Mouse (Mus musculus): ENCODE measurements around the gene Ston1.
A peak's percentile ranks its signal among the peaks of the same experiment; 100 is the strongest.

Ston1 gene

DNA sequence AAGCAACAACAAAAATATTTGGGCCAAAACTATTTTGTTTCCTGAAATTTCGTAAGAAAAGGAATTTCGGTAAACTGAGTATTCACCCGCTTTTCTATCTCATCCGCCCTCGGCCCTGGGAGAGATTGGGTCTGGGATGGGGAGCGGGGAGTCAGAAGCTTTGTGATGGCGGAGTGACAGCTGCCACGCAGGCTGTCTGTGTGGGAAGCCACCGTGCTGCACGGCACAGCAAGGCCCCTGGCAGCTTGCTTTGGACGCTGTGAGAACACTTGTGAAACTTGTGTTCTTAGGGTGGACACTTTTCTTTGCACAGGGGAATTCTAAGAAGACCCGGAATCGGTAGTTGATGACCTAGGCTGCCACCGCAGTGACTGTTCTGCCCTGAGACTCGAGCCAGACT is 10.1 kb upstream of the Ston1 start:
- DNase-seq (ENCODE audit: inconsistent age in 2 of 2, low spot score in 1 of 2): no peak

DNA sequence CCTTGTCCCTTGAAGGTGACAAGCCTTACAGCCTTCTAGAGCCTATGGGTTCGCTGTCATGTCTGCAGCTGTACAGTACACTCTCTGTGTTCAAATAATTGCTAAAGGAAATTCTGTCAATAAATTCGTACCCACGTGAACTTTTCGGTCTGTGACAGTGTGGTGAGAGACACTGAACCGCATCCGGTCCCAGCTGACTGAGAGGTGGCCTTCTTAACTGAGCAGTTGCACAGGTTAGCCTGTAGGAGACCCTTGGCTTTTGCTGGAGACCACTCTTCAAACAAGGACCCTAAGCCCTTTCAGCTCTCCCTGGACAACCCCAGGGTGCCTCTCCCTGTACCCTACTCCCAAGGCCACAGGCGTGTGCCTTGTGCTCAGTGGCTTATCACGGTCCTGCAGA is 9.3 kb upstream of the Ston1 start:
- DNase-seq (ENCODE audit: inconsistent age in 2 of 2, low spot score in 1 of 2): no peak

DNA sequence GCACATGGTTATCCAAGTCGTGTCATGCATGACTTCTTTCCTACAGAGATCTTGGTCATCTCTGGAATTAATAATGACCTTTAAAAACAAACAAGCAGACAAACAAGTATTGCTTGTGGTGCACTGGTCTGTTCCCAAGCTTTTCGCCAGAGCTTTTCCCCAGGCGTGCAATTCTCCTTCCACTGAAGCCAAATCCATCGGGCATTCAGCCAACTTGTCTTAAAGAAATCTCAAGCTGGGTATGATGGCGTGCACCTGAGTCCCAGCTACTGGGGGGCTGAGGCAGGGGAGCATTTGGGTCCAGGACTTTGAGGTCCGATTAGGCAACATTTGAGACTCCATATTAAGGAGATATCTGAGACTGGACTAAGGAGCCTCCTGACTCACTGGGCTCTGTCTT is 7.2 kb upstream of the Ston1 start:
- no peak for DNase-seq (ENCODE audit: inconsistent age in 2 of 2, low spot score in 1 of 2)

DNA sequence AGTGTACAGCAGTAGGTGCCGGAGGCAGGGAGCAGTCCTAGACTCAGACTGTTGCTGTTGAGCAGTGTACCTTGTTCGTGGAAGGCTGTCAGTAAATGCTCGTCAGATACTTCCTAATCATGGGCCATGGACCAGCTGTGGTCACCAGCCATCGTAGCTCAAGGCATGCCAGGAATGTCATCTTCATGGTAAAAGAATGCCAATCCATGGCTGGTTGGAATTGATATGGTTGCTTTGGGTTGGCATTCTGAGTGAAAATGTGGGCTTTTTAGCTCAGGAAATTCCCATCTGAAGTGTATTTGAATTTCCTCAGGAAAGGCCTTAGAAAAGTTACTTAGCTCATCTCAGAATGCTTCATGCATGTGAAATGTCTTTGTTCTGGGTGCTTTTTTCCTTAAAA is 2.4 kb upstream of the Ston1 start:
- DNase-seq (ENCODE audit: inconsistent age in 2 of 2, low spot score in 1 of 2): no peak

DNA sequence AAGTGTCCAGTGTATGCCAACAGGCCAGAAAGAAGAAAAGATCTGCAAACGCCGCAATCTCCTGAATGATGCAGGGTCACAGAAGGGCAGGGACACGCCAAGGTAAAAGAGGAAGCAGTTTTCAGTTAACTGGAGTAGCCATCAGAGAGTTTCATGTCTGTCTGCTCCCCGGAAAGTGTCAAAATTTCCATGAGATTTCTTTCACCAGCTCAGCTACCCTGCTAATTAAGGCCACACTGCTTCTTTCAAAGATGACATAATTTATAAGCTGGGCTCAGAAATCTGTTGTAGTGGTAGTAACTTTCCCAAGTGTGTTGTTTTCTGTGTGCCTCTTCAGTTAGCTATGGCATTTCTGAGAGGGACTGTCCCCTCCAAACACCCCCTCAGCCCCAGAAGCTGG is 1.4 kb upstream of the Ston1 start:
- no peak for DNase-seq (ENCODE audit: inconsistent age in 2 of 2, low spot score in 1 of 2)

GRCm38 (mm10) chr17:88596544-88597221 is 801 bp upstream of the Ston1 start:
- peak in 1 of 2 experiments; percentile 44 for DNase-seq (ENCODE audit: inconsistent age in 2 of 2, low spot score in 1 of 2)

DNA sequence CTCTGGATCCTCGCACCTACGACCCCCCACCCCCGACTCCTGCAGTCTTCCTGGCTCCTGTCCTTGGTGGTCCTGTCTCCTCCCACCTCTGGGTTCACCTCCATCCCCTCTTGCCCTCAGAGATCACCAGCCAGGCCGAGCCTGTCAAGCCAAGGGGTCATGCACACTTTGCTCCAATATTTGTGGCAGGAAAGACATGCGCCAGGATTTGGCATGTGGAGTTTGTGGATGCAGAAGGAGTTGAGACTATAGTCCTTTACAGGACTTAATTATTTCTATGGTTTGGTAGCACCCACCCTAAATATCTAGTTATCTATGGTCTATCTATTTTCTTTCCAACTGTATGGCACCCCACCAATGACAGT is 554 bp downstream of the Ston1 start:
- no peak for DNase-seq (ENCODE audit: inconsistent age in 2 of 2, low spot score in 1 of 2)

- peak in 1 of 2 experiments; percentile 56 for DNase-seq (ENCODE audit: inconsistent age in 2 of 2, low spot score in 1 of 2)
These were observed 1.3 kb downstream of the Ston1 start for GRCm38 (mm10) chr17:88598570-88599368.

GRCm38 (mm10) chr17:88600492-88601026 is 3.1 kb downstream of the Ston1 start:
- no peak for DNase-seq (ENCODE audit: inconsistent age in 2 of 2, low spot score in 1 of 2)

- DNase-seq (ENCODE audit: inconsistent age in 2 of 2, low spot score in 1 of 2): no peak
These were observed 6.5 kb downstream of the Ston1 start for GRCm38 (mm10) chr17:88603943-88604342.

DNA sequence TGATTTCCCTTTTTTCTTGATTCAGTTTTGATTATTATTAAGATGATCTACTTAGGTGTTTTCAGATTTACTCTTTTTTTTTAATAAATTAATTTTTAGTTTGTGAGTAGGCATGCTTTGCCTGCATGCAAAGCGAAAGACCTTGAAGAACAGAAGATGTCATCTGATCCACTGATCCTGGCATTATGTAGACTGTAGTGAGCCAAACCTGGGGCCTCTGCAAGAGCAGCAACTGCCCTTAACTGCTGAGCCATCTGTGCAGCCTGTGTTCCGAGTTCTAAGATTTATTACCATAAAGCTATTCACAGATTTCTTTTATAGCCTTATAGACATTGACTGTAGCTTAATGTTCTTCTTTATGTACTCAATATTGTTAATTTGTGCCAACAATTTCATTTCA is 8.6 kb downstream of the Ston1 start:
- DNase-seq (ENCODE audit: inconsistent age in 2 of 2, low spot score in 1 of 2): peak in 1 of 2 experiments; percentile 37

- DNase-seq (ENCODE audit: inconsistent age in 2 of 2, low spot score in 1 of 2): no peak
These were observed 11.9 kb downstream of the Ston1 start for GRCm38 (mm10) chr17:88609361-88609760.

GRCm38 (mm10) chr17:88611057-88611456 is 13.6 kb downstream of the Ston1 start:
- DNase-seq (ENCODE audit: inconsistent age in 2 of 2, low spot score in 1 of 2): no peak

DNA sequence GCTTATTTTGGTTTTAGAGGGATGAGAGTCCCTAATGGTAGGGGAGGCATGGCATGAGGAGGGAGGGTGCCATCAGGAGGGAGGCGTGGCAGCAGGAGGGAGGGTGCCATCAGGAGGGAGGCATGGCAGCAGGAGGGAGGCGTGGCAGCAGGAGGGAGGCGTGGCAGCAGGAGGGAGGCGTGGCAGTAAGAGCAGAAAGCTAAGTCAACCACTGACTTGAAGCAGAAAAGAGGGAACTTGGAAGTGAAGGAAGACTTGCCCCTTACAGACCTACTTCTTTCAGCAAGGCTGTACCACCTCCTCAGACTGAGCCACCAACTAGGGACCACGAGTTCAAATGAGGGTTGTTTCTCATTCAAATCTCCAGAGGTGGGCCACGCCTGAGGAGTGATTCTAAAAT is 15.7 kb downstream of the Ston1 start:
- DNase-seq (ENCODE audit: inconsistent age in 2 of 2, low spot score in 1 of 2): no peak

DNA sequence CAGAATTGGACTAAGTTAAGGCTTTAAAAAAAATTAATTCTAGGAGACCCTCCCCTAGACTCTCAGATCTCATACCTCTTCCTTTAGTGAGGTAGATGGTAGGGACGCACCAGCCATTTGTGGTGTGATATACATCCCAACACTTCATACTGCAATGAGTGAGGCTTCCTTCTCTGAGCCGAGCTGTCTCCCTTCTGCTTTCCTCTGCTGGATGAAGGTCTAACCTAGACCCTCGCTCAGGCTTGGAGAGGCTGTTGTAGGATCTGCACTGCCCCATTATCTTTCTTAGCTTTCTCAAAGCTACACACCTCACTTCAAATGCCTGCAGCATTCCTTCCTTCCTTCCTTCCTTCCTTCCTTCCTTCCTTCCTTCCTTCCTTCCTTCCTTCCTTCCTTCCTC is 16.2 kb downstream of the Ston1 start:
- DNase-seq (ENCODE audit: inconsistent age in 2 of 2, low spot score in 1 of 2): no peak

GRCm38 (mm10) chr17:88614234-88614633 is 16.8 kb downstream of the Ston1 start:
- DNase-seq (ENCODE audit: inconsistent age in 2 of 2, low spot score in 1 of 2): no peak

- no peak for DNase-seq (ENCODE audit: inconsistent age in 2 of 2, low spot score in 1 of 2)
These were observed 17.2 kb downstream of the Ston1 start for GRCm38 (mm10) chr17:88614733-88615132.

GRCm38 (mm10) chr17:88615492-88616155 is 18.1 kb downstream of the Ston1 start:
- DNase-seq (ENCODE audit: inconsistent age in 2 of 2, low spot score in 1 of 2): no peak

DNA sequence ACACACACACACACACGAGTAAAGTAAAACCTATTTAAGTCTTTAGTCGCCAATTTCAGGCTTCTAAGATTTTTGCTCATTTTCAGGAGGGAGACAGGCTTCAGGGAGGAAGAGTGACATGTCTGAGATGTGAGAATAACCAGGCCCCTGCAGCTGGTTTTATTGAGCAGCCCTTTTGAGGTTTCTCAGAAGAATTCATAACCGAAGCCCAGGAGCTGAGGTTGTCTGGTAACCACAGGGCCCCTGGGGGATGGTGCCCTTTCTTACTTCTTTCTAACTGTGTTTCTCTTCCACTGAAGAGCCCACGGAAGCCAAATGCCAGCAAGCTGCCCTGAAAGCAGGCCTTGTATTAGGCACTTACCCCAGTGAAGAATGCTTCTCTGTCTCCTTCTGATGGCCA is 23.5 kb downstream of the Ston1 start:
- DNase-seq (ENCODE audit: inconsistent age in 2 of 2, low spot score in 1 of 2): no peak

- DNase-seq (ENCODE audit: inconsistent age in 2 of 2, low spot score in 1 of 2): no peak
These were observed 23.9 kb downstream of the Ston1 start for GRCm38 (mm10) chr17:88621374-88621773.

- no peak for DNase-seq (ENCODE audit: inconsistent age in 2 of 2, low spot score in 1 of 2)
These were observed 25.2 kb downstream of the Ston1 start for GRCm38 (mm10) chr17:88622711-88623110.

DNA sequence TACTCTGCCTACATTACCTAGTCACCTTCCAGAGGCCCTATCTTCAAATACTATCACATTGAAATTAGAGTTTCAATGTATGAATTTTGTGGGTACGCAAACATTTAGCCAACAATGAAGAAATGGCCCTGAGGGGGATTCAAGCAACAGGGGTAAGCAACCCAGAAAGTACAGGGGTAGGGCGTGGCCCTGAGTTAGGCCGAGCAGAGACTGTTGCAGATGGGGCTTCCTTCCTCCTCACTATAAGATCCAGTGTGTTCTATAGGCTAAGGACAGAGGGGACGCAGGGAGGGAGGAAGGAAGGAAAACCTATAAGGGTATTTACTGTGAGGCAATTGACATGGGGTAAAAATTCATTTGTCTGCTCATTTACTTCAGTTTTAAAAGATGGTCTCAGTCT is 26.9 kb downstream of the Ston1 start:
- no peak for DNase-seq (ENCODE audit: inconsistent age in 2 of 2, low spot score in 1 of 2)

All from adrenal gland, adult (tissue).